Mouse (Mus musculus) G1E (cell line): Measurements from ENCODE around the gene Matn4. TPM values are rescaled to one million over a fixed set of nuclear protein-coding genes. Genes with fewer than 3 reads are reported as not detected.

Source experiments
- ATAC-seq: 2 replicates; pipeline ENCODE4 v1.8.0; 2016; ENCODE audit warnings: mild to moderate bottlenecking; ENCODE audit not compliant: insufficient number of reproducible peaks, poor library complexity, low FRiP score, severe bottlenecking; ENCODE audit errors: extremely low read depth
- DNase-seq: peaks from one replicate; pipeline ENCODE4 v3.0.0; 2012; ENCODE audit warnings: low spot score
- H3K27me3 ChIP-seq: 2 replicates; pipeline ENCODE4 v1.6.1; 2012; ENCODE audit warnings: mild to moderate bottlenecking, low read length, inconsistent platforms; ENCODE audit not compliant: insufficient read depth
- H3K36me3 ChIP-seq: replicated peaks from 2 replicates; pipeline ENCODE3; 2012; ENCODE audit warnings: mild to moderate bottlenecking, inconsistent platforms
- H3K4me1 ChIP-seq: 2 replicates; pipeline ENCODE4 v1.6.1; 2012; ENCODE audit warnings: low read depth, low read length, inconsistent platforms, mixed read lengths; ENCODE audit not compliant: insufficient read depth
- H3K4me3 ChIP-seq: 2 replicates; pipeline ENCODE4 v1.5.1; 2012; ENCODE audit warnings: low read depth, mild to moderate bottlenecking, inconsistent platforms, low read length, moderate library complexity, mixed read lengths
- H3K9me3 ChIP-seq: replicated peaks from 2 replicates; pipeline ENCODE4 v1.6.1; 2012; ENCODE audit warnings: inconsistent platforms
- CTCF ChIP-seq: IDR thresholded peaks from 2 replicates; pipeline ENCODE4 v1.5.1; 2012; ENCODE audit warnings: low read depth, low read length, inconsistent platforms, mixed read lengths
- GATA1 ChIP-seq: IDR thresholded peaks from 2 replicates; pipeline ENCODE4 v1.6.1; 2012; ENCODE audit warnings: borderline replicate concordance, low read length, inconsistent platforms, mixed read lengths
- GATA2 ChIP-seq: IDR thresholded peaks from 2 replicates; pipeline ENCODE4 v1.6.1; 2012; ENCODE audit warnings: low read depth, low read length, inconsistent platforms, borderline replicate concordance
- POLR2AphosphoS5 ChIP-seq: IDR thresholded peaks from 2 replicates; pipeline ENCODE4 v1.6.1; 2012; ENCODE audit warnings: low read depth, low read length, inconsistent platforms; ENCODE audit not compliant: insufficient replicate concordance
- TAL1 ChIP-seq: conservative IDR thresholded peaks from 2 replicates; pipeline ENCODE4 v1.6.1; 2012; ENCODE audit warnings: low read depth, low read length, inconsistent platforms, mixed read lengths
- polyA plus RNA-seq: library from polyadenylated mRNA; stranded (reverse); fragments of >175 nt; gene quantifications from 2 replicates; pipeline ENCODE4 v1.2.3, GENCODE M21; 2012
- total RNA-seq, 2 experiments: library from RNA; stranded (forward) in 1 of 2; stranded (reverse) in 1 of 2; fragments of 200-1000 nt in 1 of 2; fragments of >200 nt in 1 of 2; fragmentation: Nextera tagmentation in 1 of 2; gene quantifications; 2 replicates each; pipeline ENCODE4 v1.2.3; 2014 to 2017

The Matn4 gene
- total and polyA plus RNA-seq, 3 experiments: under 0.01 TPM; not detected in 2

DNA sequence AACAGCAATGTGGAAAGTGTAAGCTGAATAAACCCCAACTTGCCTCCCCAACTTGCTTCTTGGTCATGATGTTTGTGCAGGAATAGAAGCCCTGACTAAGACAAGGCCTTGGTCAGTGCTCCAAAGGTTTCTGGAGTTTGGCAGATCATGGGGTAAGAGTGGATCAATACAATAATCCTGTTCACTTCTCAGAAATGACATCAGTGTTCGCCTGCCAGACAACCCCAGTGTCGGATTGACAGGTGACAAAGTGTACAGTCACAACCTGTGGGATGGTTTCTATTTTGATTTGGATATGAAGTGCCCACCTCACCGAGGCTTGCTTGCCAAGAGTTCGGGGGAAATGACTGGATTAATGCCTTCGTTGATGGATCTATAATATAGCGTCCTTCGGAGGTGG lies 16.3 kb upstream of the Matn4 start:
- ATAC-seq: no peak
- no peak for TF ChIP-seq GATA1
- no peak for TF ChIP-seq POLR2AphosphoS5
- no peak for TF ChIP-seq CTCF
- TF ChIP-seq GATA2: no peak
- TF ChIP-seq TAL1: no peak
- DNase-seq: no peak
- no peaks in the 10 kb centered on the region for H3K9me3 ChIP-seq
- no peaks in the 10 kb centered on the region for H3K27me3 ChIP-seq
- H3K36me3 ChIP-seq: no peaks in the 10 kb centered on the region
- no peak overlapping the region for H3K4me3 ChIP-seq
- H3K4me1 ChIP-seq: no peaks in the 10 kb centered on the region

DNA sequence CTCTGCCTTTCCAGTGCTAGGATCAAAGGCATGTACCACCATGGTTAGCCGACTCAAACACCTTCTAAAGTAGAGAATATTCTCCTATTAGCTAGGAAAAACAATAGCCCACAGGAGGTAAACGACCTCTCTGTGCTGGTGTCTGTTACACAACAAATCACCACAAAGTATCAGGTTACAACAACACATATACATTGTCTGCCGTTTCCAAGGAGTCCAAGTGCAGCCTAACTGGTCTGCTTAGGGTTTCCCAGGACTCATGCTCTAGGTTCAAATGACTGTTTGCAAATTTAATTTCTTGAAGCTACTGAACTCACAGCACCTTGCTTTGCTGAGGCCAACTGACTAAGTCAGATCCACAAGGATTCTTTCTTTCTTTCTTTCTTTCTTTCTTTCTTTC lies 14.5 kb upstream of the Matn4 start:
- Histone ChIP-seq H3K36me3 (no peaks in the 10 kb centered on the region), H3K4me3 (no peak overlapping the region), H3K9me3 (no peaks in the 10 kb centered on the region), H3K4me1 (no peaks in the 10 kb centered on the region), H3K27me3 (no peaks in the 10 kb centered on the region; the same call in 1 of the 2 replicates)
- DNase-seq: no peak
- TF ChIP-seq CTCF: no peak
- no peak for TF ChIP-seq POLR2AphosphoS5
- no peak for TF ChIP-seq GATA2
- no peak for TF ChIP-seq GATA1
- TF ChIP-seq TAL1: no peak
- no peak for ATAC-seq

DNA sequence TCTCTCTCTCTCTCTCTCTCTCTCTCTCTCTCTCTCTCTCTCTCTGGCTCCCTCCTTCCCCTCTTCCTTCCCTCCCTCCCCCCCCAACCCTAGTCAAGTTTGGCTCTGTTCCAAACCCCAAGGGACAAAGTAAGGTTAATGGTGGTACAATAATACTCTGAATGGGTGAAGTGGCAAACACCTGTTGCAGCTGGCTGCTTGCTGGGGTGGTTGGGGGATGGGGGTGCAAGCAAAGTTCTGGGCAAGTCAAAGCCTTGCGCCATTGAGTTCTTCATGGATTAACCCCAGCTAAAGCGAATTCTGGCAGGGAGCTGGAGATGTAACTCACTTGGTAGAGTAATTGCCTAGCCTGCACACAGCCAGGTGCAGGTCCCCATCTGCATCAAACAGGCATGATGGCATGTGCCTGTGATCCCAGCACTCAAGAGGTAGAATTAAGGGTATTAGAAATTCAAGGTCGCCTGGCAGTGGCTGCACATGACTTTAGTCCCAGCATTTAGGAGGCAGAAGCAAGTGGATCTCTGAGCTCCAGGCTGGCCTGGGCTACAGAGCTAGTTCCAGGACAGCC lies 13.4 kb upstream of the Matn4 start:
- Histone ChIP-seq H3K36me3 (no peaks in the 10 kb centered on the region), H3K9me3 (no peaks in the 10 kb centered on the region), H3K4me1 (no peaks in the 10 kb centered on the region), H3K27me3 (peaks cover 4% of the 10 kb centered on the region; the same call in 1 of the 2 replicates), H3K4me3 (no peak overlapping the region)
- no peak for ATAC-seq
- no peak for DNase-seq
- TF ChIP-seq POLR2AphosphoS5: no peak
- TF ChIP-seq GATA2: no peak
- TF ChIP-seq CTCF: no peak
- no peak for TF ChIP-seq GATA1
- TF ChIP-seq TAL1: no peak

DNA sequence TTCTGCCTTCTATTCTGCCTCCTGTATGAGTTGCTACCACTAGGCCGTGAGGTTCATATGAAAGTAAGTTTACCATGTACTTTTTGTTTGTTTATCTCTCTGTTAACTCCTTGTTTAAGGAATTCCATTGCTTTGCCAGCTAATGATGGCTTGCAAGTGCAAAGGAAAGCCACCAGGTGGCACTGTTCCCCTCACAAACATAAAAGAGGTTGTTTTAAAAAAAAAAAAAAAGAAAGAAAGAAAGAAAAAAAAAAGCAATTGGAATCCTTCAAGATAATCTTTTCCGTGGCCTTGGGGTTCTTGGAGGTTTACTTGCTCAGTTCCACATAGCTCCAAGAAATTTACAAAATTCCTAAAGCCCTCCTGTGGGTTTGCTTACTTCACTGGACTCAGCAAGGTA lies 12.2 kb upstream of the Matn4 start:
- Histone ChIP-seq H3K27me3 (peaks cover 4% of the 10 kb centered on the region; the same call in 1 of the 2 replicates), H3K4me1 (no peaks in the 10 kb centered on the region), H3K9me3 (no peaks in the 10 kb centered on the region), H3K4me3 (no peak overlapping the region), H3K36me3 (no peaks in the 10 kb centered on the region)
- no peak for DNase-seq
- peak; percentile 37; the same call in 1 of the 2 replicates for TF ChIP-seq CTCF
- TF ChIP-seq POLR2AphosphoS5: no peak
- ATAC-seq: no peak

- Histone ChIP-seq H3K9me3 (no peaks in the 10 kb centered on the region), H3K4me3 (no peak overlapping the region), H3K36me3 (no peaks in the 10 kb centered on the region), H3K4me1 (no peaks in the 10 kb centered on the region), H3K27me3 (peaks cover 4% of the 10 kb centered on the region; the same call in 1 of the 2 replicates)
- ATAC-seq (no peak), DNase-seq (no peak)
- no peak for TF ChIP-seq CTCF
- TF ChIP-seq TAL1: no peak
- TF ChIP-seq GATA1: no peak
Observed at GRCm38 (mm10) chr2:164414581-164414980, 9.6 kb upstream of the Matn4 start.

- TF ChIP-seq POLR2AphosphoS5: no peak
- TF ChIP-seq TAL1: no peak
- no peak for TF ChIP-seq GATA1
- no peak for TF ChIP-seq CTCF
- TF ChIP-seq GATA2: no peak
- ATAC-seq: no peak
Observed at GRCm38 (mm10) chr2:164414167-164414566, 9.2 kb upstream of the Matn4 start.

More at GRCm38 (mm10) chr2:164414167-164414566, 9.2 kb upstream of the Matn4 start:
- no peak overlapping the region for H3K4me3 ChIP-seq
- no peak for DNase-seq
- no peaks in the 10 kb centered on the region for H3K4me1 ChIP-seq
- no peaks in the 10 kb centered on the region for H3K9me3 ChIP-seq
- H3K27me3 ChIP-seq: peaks cover 4% of the 10 kb centered on the region; the same call in 1 of the 2 replicates
- no peaks in the 10 kb centered on the region for H3K36me3 ChIP-seq
